Mouse (Mus musculus) kidney, embryonic 14.5 days (tissue): Measurements from ENCODE around the gene Fam57b. TPM values are rescaled to one million over a fixed set of nuclear protein-coding genes. Genes with fewer than 3 reads are reported as not detected.
"Not testable (repeated sequence)": the region's sequence is repeated elsewhere in the genome, so short reads cannot be mapped to it uniquely, and the experiment has no call there.

Source experiments
- ATAC-seq: fragments of 200-750 bp; cut with Nextera tagmentation; 2 replicates; pipeline ENCODE4 v1.8.0; 2017; ENCODE audit warnings: moderate number of reproducible peaks, mild to moderate bottlenecking, moderate TSS enrichment, moderate library complexity; ENCODE audit not compliant: low FRiP score, low TSS enrichment
- H3K27ac ChIP-seq: fragments of 300-500 bp; sonication (generic); 2 replicates; pipeline ENCODE4 v1.5.1; 2014; ENCODE audit warnings: low read depth, mild to moderate bottlenecking, low read length, moderate library complexity, mixed read lengths
- H3K27me3 ChIP-seq: fragments of 300-500 bp; sonication (generic); 2 replicates; pipeline ENCODE4 v1.6.1; 2014; ENCODE audit warnings: mild to moderate bottlenecking, low read length; ENCODE audit not compliant: control insufficient read depth, insufficient read depth
- H3K36me3 ChIP-seq: fragments of 300-500 bp; sonication (generic); 2 replicates; pipeline ENCODE4 v1.6.1; 2014; ENCODE audit warnings: low read length, mixed read lengths; ENCODE audit not compliant: control insufficient read depth, insufficient read depth
- H3K4me1 ChIP-seq: fragments of 300-500 bp; sonication (generic); 2 replicates; pipeline ENCODE4 v1.6.1; 2014; ENCODE audit warnings: low read length, mixed read lengths; ENCODE audit not compliant: control insufficient read depth, insufficient read depth
- H3K4me2 ChIP-seq: fragments of 300-500 bp; sonication (generic); replicated peaks from 2 replicates; pipeline ENCODE4 v1.6.1; 2014; ENCODE audit warnings: low read depth, mild to moderate bottlenecking, low read length
- H3K4me3 ChIP-seq: fragments of 300-500 bp; sonication (generic); 2 replicates; pipeline ENCODE4 v1.5.1; 2014; ENCODE audit warnings: mild to moderate bottlenecking, low read length
- H3K9ac ChIP-seq: fragments of 300-500 bp; sonication (generic); 2 replicates; pipeline ENCODE4 v1.6.1; 2014; ENCODE audit warnings: low read depth, mild to moderate bottlenecking, low read length, moderate library complexity
- H3K9me3 ChIP-seq: fragments of 300-500 bp; sonication (generic); 2 replicates; pipeline ENCODE4 v1.6.1; 2016; ENCODE audit warnings: low read length; ENCODE audit not compliant: control insufficient read depth
- WGBS: fragments of 180-500 bp; shearing (Covaris S2); extraction: QIAGEN DNeasy Blood & Tissue Kit; methylation state at CpG from one replicate; pipeline ENCODE4 v1.1.7; 2014; 5-methylcytosine and 5-hydroxymethylcytosine counted together
- polyA plus RNA-seq: library from polyadenylated mRNA; unstranded; fragments of >200 nt; fragmentation: Nextera tagmentation; extraction: Ambion mirVana; gene quantifications from 2 replicates; pipeline ENCODE4 v1.2.1, GENCODE M21; 2014

The Fam57b gene
- polyA plus RNA-seq, 1 experiment from 2014 or later: 0.15 TPM

- 82% methylated on average over 10 of the region's 10 CpGs for WGBS
- H3K9ac ChIP-seq: peak overlapping the region; percentile 23; the same call in 1 of the 2 replicates
Observed at GRCm38 (mm10) chr7:126775185-126775977, 22.1 kb upstream of the Fam57b start.

GRCm38 (mm10) chr7:126775978-126776234, 21.6 kb upstream of the Fam57b start:
- no peak overlapping the region for H3K4me3 ChIP-seq
- no peak for ATAC-seq
- H3K36me3 ChIP-seq: peaks cover 11% of the 10 kb centered on the region
- peak overlapping the region; percentile 97 for H3K4me2 ChIP-seq
- H3K9ac ChIP-seq: peak overlapping the region; percentile 23; the same call in 1 of the 2 replicates
- peaks cover 22% of the 10 kb centered on the region for H3K4me1 ChIP-seq
- H3K27me3 ChIP-seq: no peaks in the 10 kb centered on the region
- 60% methylated on average over 3 of the region's 3 CpGs for WGBS
- no peak overlapping the region; the same call in 1 of the 2 replicates for H3K27ac ChIP-seq
- H3K9me3 ChIP-seq: no peaks in the 10 kb centered on the region

More at GRCm38 (mm10) chr7:126775185-126775977, 22.1 kb upstream of the Fam57b start:
- peaks cover 12% of the 10 kb centered on the region for H3K36me3 ChIP-seq
- no peak overlapping the region for H3K27ac ChIP-seq
- H3K4me1 ChIP-seq: peaks cover 20% of the 10 kb centered on the region
- no peaks in the 10 kb centered on the region for H3K9me3 ChIP-seq
- H3K4me3 ChIP-seq: no peak overlapping the region
- ATAC-seq: no peak
- H3K27me3 ChIP-seq: no peaks in the 10 kb centered on the region
- H3K4me2 ChIP-seq: no peak overlapping the region

- peaks cover 6% of the 10 kb centered on the region; the same call in 1 of the 2 replicates for H3K36me3 ChIP-seq
- peak within 1 kb of the TSS; percentile 77 for H3K27ac ChIP-seq
- peaks cover 29% of the 10 kb centered on the region for H3K4me1 ChIP-seq
- H3K27me3 ChIP-seq: no peaks in the 10 kb centered on the region
- no peaks in the 10 kb centered on the region for H3K9me3 ChIP-seq
- under 1% methylated on average over 36 of the region's 37 CpGs for WGBS
- H3K4me2 ChIP-seq: peak within 1 kb of the TSS; percentile 97
- peak within 1 kb of the TSS; percentile 82 for H3K9ac ChIP-seq
- peak; percentile 88 for ATAC-seq
- H3K4me3 ChIP-seq: peak within 1 kb of the TSS; percentile 73
Observed at GRCm38 (mm10) chr7:126776598-126777057, 20.8 kb upstream of the Fam57b start, which contains the start of gene Ypel3. TSS of gene Ypel3 (plus strand) at chr7:126776955.

DNA sequence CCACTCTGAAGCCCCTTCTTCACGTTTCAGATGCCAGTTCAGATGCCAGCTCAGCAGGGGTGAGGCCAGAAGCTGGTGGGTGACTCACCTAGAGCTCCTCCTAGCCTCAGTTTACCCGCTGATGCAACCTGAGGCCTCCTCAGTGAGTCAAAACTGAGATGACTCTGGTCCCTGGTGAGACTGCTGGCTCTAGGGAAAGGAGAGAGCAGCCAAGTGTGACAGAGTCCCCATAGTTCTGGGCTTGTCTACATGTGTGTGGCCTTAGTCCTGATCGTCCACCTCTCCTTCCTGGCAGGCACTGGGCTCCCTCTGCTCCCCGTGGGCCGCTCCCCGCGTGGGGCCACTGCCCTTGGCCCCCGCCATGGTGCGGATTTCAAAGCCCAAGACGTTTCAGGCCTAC, 20.0 kb upstream of the Fam57b start:
- WGBS: 30% methylated on average over 10 of the region's 10 CpGs

GRCm38 (mm10) chr7:126778147-126778546, 19.3 kb upstream of the Fam57b start:
- Histone ChIP-seq H3K4me3 (peak overlapping the region; percentile 73), H3K9ac (no peak overlapping the region), H3K9me3 (no peaks in the 10 kb centered on the region), H3K36me3 (peaks cover 6% of the 10 kb centered on the region; the same call in 1 of the 2 replicates), H3K4me1 (peaks cover 29% of the 10 kb centered on the region), H3K4me2 (no peak overlapping the region; the same call in 1 of the 2 replicates), H3K27me3 (no peaks in the 10 kb centered on the region), H3K27ac (no peak overlapping the region)
- WGBS: 91% methylated on average over 3 of the region's 3 CpGs
- no peak for ATAC-seq

More for the DNA sequence above, 20.0 kb upstream of the Fam57b start:
- peak overlapping the region; percentile 73 for H3K4me3 ChIP-seq
- no peak for ATAC-seq
- H3K9me3 ChIP-seq: no peaks in the 10 kb centered on the region
- H3K27ac ChIP-seq: no peak overlapping the region
- peaks cover 29% of the 10 kb centered on the region for H3K4me1 ChIP-seq
- peaks cover 6% of the 10 kb centered on the region; the same call in 1 of the 2 replicates for H3K36me3 ChIP-seq
- peak overlapping the region; percentile 97 for H3K4me2 ChIP-seq
- H3K9ac ChIP-seq: peak overlapping the region; percentile 82
- H3K27me3 ChIP-seq: no peaks in the 10 kb centered on the region

GRCm38 (mm10) chr7:126779101-126779500, 18.4 kb upstream of the Fam57b start:
- not testable (repeated sequence) for H3K27ac ChIP-seq

GRCm38 (mm10) chr7:126779983-126780970, 17.2 kb upstream of the Fam57b start:
- peak; percentile 69 for ATAC-seq
- Histone ChIP-seq H3K27ac (peak overlapping the region; percentile 15; the same call in 1 of the 2 replicates), H3K36me3 (peaks cover 20% of the 10 kb centered on the region), H3K9me3 (no peaks in the 10 kb centered on the region), H3K4me1 (peaks cover 29% of the 10 kb centered on the region), H3K9ac (peak overlapping the region; percentile 47), H3K27me3 (no peaks in the 10 kb centered on the region), H3K4me3 (peak overlapping the region; percentile 42), H3K4me2 (peak overlapping the region; percentile 84)
- WGBS: 1% methylated on average over 21 of the region's 21 CpGs

More at GRCm38 (mm10) chr7:126779101-126779500, 18.4 kb upstream of the Fam57b start:
- not testable (repeated sequence) for H3K9ac ChIP-seq, H3K4me2 ChIP-seq, H3K27me3 ChIP-seq, ATAC-seq, H3K9me3 ChIP-seq, H3K4me3 ChIP-seq, H3K36me3 ChIP-seq
- WGBS: 91% methylated on average over 7 of the region's 7 CpGs
- H3K4me1 ChIP-seq: peaks cover 29% of the 10 kb centered on the region

DNA sequence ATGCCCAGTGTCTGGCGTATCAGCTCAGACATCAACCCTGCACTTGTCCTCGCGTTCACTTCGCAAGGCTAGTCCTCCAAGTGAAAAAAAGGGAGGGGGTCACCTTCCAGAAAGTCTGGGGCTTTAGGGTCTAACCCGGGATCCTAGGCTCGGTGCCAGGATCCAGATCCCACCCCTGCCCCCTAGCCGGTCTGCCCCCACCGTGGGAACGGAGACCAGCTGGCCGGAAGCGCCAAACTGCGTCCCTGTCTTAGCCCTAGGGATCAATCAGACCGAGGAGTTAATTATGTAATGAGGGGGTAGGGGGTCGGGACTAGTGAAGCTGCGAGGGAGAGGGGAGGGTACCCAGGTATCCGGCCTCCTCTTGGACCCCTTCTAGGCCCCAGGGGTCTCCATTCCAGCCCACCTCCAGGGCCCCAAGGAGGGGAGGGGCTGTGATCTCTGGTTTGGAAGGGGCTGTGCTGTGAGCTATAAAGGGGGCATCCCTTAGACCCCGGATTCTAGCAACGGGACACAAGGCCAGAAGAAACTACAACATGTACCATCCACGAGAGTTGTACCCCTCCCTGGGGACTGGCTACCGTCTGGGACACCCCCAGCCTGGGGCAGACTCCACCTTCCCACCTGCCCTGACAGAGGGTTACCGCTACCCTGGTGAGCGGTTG, 16.4 kb upstream of the Fam57b start, which contains the start of gene Tbx6:
Tbx6 (plus strand) TSS at position 513 of the 665 bp plus-strand sequence.
- Histone ChIP-seq H3K4me2 (peak within 1 kb of the TSS; percentile 84), H3K27me3 (no peaks in the 10 kb centered on the region), H3K9me3 (no peaks in the 10 kb centered on the region), H3K9ac (peak within 1 kb of the TSS; percentile 47), H3K27ac (peak within 1 kb of the TSS; percentile 10; the same call in 1 of the 2 replicates), H3K4me3 (peak within 1 kb of the TSS; percentile 42), H3K4me1 (peaks cover 29% of the 10 kb centered on the region), H3K36me3 (peaks cover 23% of the 10 kb centered on the region)
- ATAC-seq: 0 out of 2 replicates have a peak, but pooled peaks have one; percentile 2
- WGBS: 4% methylated on average over 22 of the region's 22 CpGs
